Mouse (Mus musculus) gastrocnemius, adult 18-20 months (tissue): ENCODE data around the gene Gm3776. TPM values are rescaled to one million over a fixed set of nuclear protein-coding genes. Genes with fewer than 3 reads are reported as not detected.
"Not testable (repeated sequence)": the region's sequence is repeated elsewhere in the genome, so short reads cannot be mapped to it uniquely, and the experiment has no call there.

ENCODE experiments used
- DNase-seq: peaks from one replicate; pipeline ENCODE4 v3.0.0; 2021; ENCODE audit warnings: low spot score
- total RNA-seq, 2 experiments: library from RNA; stranded (reverse); gene quantifications; 2 replicates each; pipeline ENCODE4 v1.2.3; 2021

Gm3776 gene
- total RNA-seq, 2 experiments from 2014 or later = 0.32 TPM; not detected in 1

DNA sequence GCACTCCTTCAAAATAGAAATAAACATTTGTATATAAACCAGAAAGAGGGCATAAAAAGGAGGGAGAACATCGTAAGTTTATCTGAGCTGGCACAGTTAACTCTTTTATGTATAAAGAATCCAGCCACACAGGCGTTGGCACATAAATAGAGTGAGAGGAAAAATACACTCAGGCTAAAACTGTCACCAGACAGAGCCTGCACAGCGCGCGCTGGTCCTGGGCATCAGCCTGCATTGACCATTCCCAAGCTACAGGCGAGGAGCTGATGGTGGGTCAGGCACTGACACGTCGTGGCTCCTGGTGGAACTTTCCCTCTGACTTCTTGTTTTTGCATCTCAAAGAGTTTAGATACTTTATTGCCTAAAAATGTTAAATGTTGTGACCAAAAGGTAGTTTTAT, 35.5 kb downstream of the Gm3776 start:
- not testable (repeated sequence) for DNase-seq

GRCm38 (mm10) chr9:78293683-78294082, 36.8 kb downstream of the Gm3776 start:
- DNase-seq = not testable (repeated sequence)

- DNase-seq = not testable (repeated sequence)
Measured at GRCm38 (mm10) chr9:78294781-78295180, 37.9 kb downstream of the Gm3776 start.

GRCm38 (mm10) chr9:78296089-78296488, 39.2 kb downstream of the Gm3776 start:
- peak; percentile 4 for DNase-seq

GRCm38 (mm10) chr9:78298232-78298631, 41.3 kb downstream of the Gm3776 start:
- no peak for DNase-seq

GRCm38 (mm10) chr9:78299143-78299542, 42.2 kb downstream of the Gm3776 start:
- not testable (repeated sequence) for DNase-seq

GRCm38 (mm10) chr9:78308122-78308521, 51.2 kb downstream of the Gm3776 start:
- not testable (repeated sequence) for DNase-seq

DNA sequence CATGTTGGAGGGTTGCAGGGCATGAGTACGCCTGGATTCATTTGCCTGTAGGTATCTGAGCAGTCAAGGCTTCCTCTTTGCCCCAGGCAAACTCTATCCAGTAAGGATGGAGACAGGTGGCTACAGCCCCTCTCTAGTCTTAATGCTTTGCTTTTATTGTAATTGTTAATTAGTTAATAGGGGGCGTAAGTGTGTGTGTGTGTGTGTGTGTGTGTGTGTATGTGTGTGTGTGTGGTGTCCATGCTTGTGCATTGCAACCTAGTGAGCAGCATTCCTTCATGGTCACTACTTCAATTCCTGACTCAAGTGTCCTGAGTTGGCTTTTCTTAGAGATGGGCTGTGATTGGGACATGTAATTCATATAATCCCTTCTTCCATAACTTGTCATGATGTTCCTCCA, 57.8 kb downstream of the Gm3776 start, which contains the start of gene Omt2a:
Gene Omt2a (minus strand): TSS at position 101 of the 400 bp plus-strand sequence.
- DNase-seq = no peak

Other genes starting within 250 kb of the Gm3776 start
- not detected for gene Gcm1, start 205.2 kb upstream of the Gm3776 start, total RNA-seq
- 10 to 100 TPM; 39.6 to 43.4 TPM for gene Fbxo9, start 148.1 kb upstream of the Gm3776 start, total RNA-seq
- gene Ick, start 147.9 kb upstream of the Gm3776 start, total RNA-seq = 1 to 10 TPM; 4.3 to 4.7 TPM
- gene Gsta4, start 74.4 kb upstream of the Gm3776 start, total RNA-seq = 10 to 100 TPM; 22.0 to 23.9 TPM
- not detected for gene Gsta1, start 26.5 kb upstream of the Gm3776 start, total RNA-seq
- not detected for gene Gm10639, start 32.8 kb downstream of the Gm3776 start, total RNA-seq
- not detected for gene Omt2a, start 57.7 kb downstream of the Gm3776 start, total RNA-seq
- not detected for gene Omt2b, start 70.5 kb downstream of the Gm3776 start, total RNA-seq
- 1 to 10 TPM in 1 of 2 experiments, under 1 TPM in 1; 0.71 to 1.0 TPM for gene Gsta2, start 98.7 kb downstream of the Gm3776 start, total RNA-seq
- not detected for gene Dppa5a, start 111.0 kb downstream of the Gm3776 start, total RNA-seq
- not detected for gene Ooep, start 121.6 kb downstream of the Gm3776 start, total RNA-seq
- gene Ddx43, start 138.6 kb downstream of the Gm3776 start, total RNA-seq = not detected
- under 1 TPM; 0.11 to 0.14 TPM for gene Cgas, start 186.1 kb downstream of the Gm3776 start, total RNA-seq
- gene Mto1, start 191.1 kb downstream of the Gm3776 start, total RNA-seq = 10 to 100 TPM; 18.1 to 18.3 TPM
- not detected for gene Gm17324, start 191.7 kb downstream of the Gm3776 start, total RNA-seq
- gene Eef1a1, start 232.0 kb downstream of the Gm3776 start, total RNA-seq = 100 to 1,000 TPM; 424 to 467 TPM